Mouse (Mus musculus): Measurements from ENCODE around the gene Sod1.

Gene Sod1

GRCm38 (mm10) chr16:90220026-90220891, at the start of gene Sod1:
Sod1 (plus strand) TSS chr16:90220754.
- peak; percentile 92 to 94 for DNase-seq (ENCODE audit: low spot score in 2 of 2)

GRCm38 (mm10) chr16:90171416-90171815, 49.1 kb upstream of the Sod1 start:
- DNase-seq (ENCODE audit: low spot score in 2 of 2), result no peak

GRCm38 (mm10) chr16:90176472-90176871, 44.1 kb upstream of the Sod1 start:
- no peak for DNase-seq (ENCODE audit: low spot score in 2 of 2)

GRCm38 (mm10) chr16:90177425-90177824, 43.1 kb upstream of the Sod1 start:
- DNase-seq (ENCODE audit: low spot score in 2 of 2), result peak in 1 of 2 experiments; percentile 56

GRCm38 (mm10) chr16:90178404-90178803, 42.1 kb upstream of the Sod1 start:
- no peak for DNase-seq (ENCODE audit: low spot score in 2 of 2)

GRCm38 (mm10) chr16:90179892-90180291, 40.7 kb upstream of the Sod1 start:
- DNase-seq (ENCODE audit: low spot score in 2 of 2), result no peak

GRCm38 (mm10) chr16:90180975-90181374, 39.6 kb upstream of the Sod1 start:
- DNase-seq (ENCODE audit: low spot score in 2 of 2), result no peak

GRCm38 (mm10) chr16:90181673-90182072, 38.9 kb upstream of the Sod1 start:
- no peak for DNase-seq (ENCODE audit: low spot score in 2 of 2)

- no peak for DNase-seq (ENCODE audit: low spot score in 2 of 2)
Observed at GRCm38 (mm10) chr16:90184135-90184534, 36.4 kb upstream of the Sod1 start.

GRCm38 (mm10) chr16:90185928-90186588, 34.5 kb upstream of the Sod1 start:
- peak; percentile 52 to 69 for DNase-seq (ENCODE audit: low spot score in 2 of 2)

GRCm38 (mm10) chr16:90187453-90187852, 33.1 kb upstream of the Sod1 start:
- peak; percentile 30 to 37 for DNase-seq (ENCODE audit: low spot score in 2 of 2)

GRCm38 (mm10) chr16:90191289-90191688, 29.3 kb upstream of the Sod1 start:
- DNase-seq (ENCODE audit: low spot score in 2 of 2), result no peak

- DNase-seq (ENCODE audit: low spot score in 2 of 2), result no peak
Observed at GRCm38 (mm10) chr16:90193719-90194118, 26.8 kb upstream of the Sod1 start.

- DNase-seq (ENCODE audit: low spot score in 2 of 2), result no peak
Observed at GRCm38 (mm10) chr16:90196688-90197240, 23.8 kb upstream of the Sod1 start.

GRCm38 (mm10) chr16:90197337-90197973, 23.1 kb upstream of the Sod1 start:
- peak; percentile 78 to 80 for DNase-seq (ENCODE audit: low spot score in 2 of 2)

- no peak for DNase-seq (ENCODE audit: low spot score in 2 of 2)
Observed at GRCm38 (mm10) chr16:90198626-90199025, 21.9 kb upstream of the Sod1 start.

GRCm38 (mm10) chr16:90199174-90199573, 21.4 kb upstream of the Sod1 start:
- peak in 1 of 2 experiments; percentile 8 for DNase-seq (ENCODE audit: low spot score in 2 of 2)

GRCm38 (mm10) chr16:90202140-90202539, 18.4 kb upstream of the Sod1 start:
- no peak for DNase-seq (ENCODE audit: low spot score in 2 of 2)

GRCm38 (mm10) chr16:90203226-90203962, 17.2 kb upstream of the Sod1 start:
- DNase-seq (ENCODE audit: low spot score in 2 of 2), result no peak

- DNase-seq (ENCODE audit: low spot score in 2 of 2), result no peak
Observed at GRCm38 (mm10) chr16:90204868-90205267, 15.7 kb upstream of the Sod1 start.

- DNase-seq (ENCODE audit: low spot score in 2 of 2), result no peak
Observed at GRCm38 (mm10) chr16:90208996-90209395, 11.6 kb upstream of the Sod1 start.
